Mouse (Mus musculus) liver, embryonic 14.5 days (tissue): Measurements from ENCODE around the gene Gm527.

Experiments used
- CTCF ChIP-seq: IDR thresholded peaks from 2 replicates; pipeline ENCODE4 v1.5.1; 2016; ENCODE audit warnings: antibody characterized with exemption, low read depth, control low read depth
- EP300 ChIP-seq: IDR thresholded peaks from 2 replicates; pipeline ENCODE4 v1.6.1; 2016; ENCODE audit warnings: antibody characterized with exemption, low read depth

GRCm38 (mm10) chr12:64966101-64966631, 48.5 kb downstream of the Gm527 start:
- TF ChIP-seq CTCF (no peak), EP300 (no peak)
